Mouse (Mus musculus): ENCODE data around the gene Trmo. TPM values are rescaled to one million over a fixed set of nuclear protein-coding genes. Genes with fewer than 3 reads are reported as not detected.

Trmo gene
- polyA plus RNA-seq, 1 experiment: not detected

GRCm38 (mm10) chr4:46388556-46388955, 681 bp downstream of the Trmo start:
- Histone ChIP-seq H3K4me1 (ENCODE audit: control insufficient read depth, insufficient read depth, low read length) (no peaks in the 10 kb centered on the region), H3K27ac (ENCODE audit: insufficient read depth, low read depth, low read length) (no peak overlapping the region), H3K4me3 (ENCODE audit: insufficient read depth, low read depth, low read length) (peak overlapping the region; percentile 72)
- TF ChIP-seq POLR2A (IDR thresholded peaks at IDR 0.05; ENCODE audit: insufficient read depth, low read depth, low read length): no peak
- 27% methylated on average over 5 of the region's 5 CpGs for WGBS

- peaks cover 10% of the 10 kb centered on the region for H3K4me1 ChIP-seq (ENCODE audit: control insufficient read depth, insufficient read depth, low read length)
- peak; percentile 56; the same call in 1 of the 2 replicates for TF ChIP-seq CTCF (IDR thresholded peaks at IDR 0.05; ENCODE audit: insufficient read depth, low read depth, low read length)
- 0 out of 2 replicates have a peak, but pooled peaks have one; percentile 23 for TF ChIP-seq POLR2A (IDR thresholded peaks at IDR 0.05; ENCODE audit: insufficient read depth, low read depth, low read length)
- H3K4me3 ChIP-seq (ENCODE audit: insufficient read depth, low read depth, low read length): peak overlapping the region; percentile 44
- WGBS: 18% methylated on average over 22 of the region's 22 CpGs
- H3K27ac ChIP-seq (ENCODE audit: insufficient read depth, low read depth, low read length): no peak overlapping the region
Observed at GRCm38 (mm10) chr4:46374869-46375368, 14.3 kb downstream of the Trmo start.

- WGBS: 59% methylated on average over 6 of the region's 6 CpGs
- Histone ChIP-seq H3K27ac (ENCODE audit: insufficient read depth, low read depth, low read length) (no peak overlapping the region), H3K4me1 (ENCODE audit: control insufficient read depth, insufficient read depth, low read length) (peaks cover 10% of the 10 kb centered on the region), H3K4me3 (ENCODE audit: insufficient read depth, low read depth, low read length) (peak overlapping the region; percentile 44; the same call in 1 of the 2 replicates)
- TF ChIP-seq POLR2A (IDR thresholded peaks at IDR 0.05; ENCODE audit: insufficient read depth, low read depth, low read length): no peak
- TF ChIP-seq CTCF (IDR thresholded peaks at IDR 0.05; ENCODE audit: insufficient read depth, low read depth, low read length): no peak
Observed at GRCm38 (mm10) chr4:46374455-46374854, 14.8 kb downstream of the Trmo start.

- peaks cover 10% of the 10 kb centered on the region for H3K4me1 ChIP-seq (ENCODE audit: control insufficient read depth, insufficient read depth, low read length)
- WGBS: 19% methylated on average over 19 of the region's 19 CpGs
- TF ChIP-seq CTCF (IDR thresholded peaks at IDR 0.05; ENCODE audit: insufficient read depth, low read depth, low read length): no peak
- no peak for TF ChIP-seq POLR2A (IDR thresholded peaks at IDR 0.05; ENCODE audit: insufficient read depth, low read depth, low read length)
- H3K4me3 ChIP-seq (ENCODE audit: insufficient read depth, low read depth, low read length): no peak overlapping the region
- H3K27ac ChIP-seq (ENCODE audit: insufficient read depth, low read depth, low read length): no peak overlapping the region
Observed at GRCm38 (mm10) chr4:46371030-46371429, 18.2 kb downstream of the Trmo start.

- Histone ChIP-seq H3K27ac (ENCODE audit: insufficient read depth, low read depth, low read length) (no peak overlapping the region), H3K4me3 (ENCODE audit: insufficient read depth, low read depth, low read length) (no peak overlapping the region), H3K4me1 (ENCODE audit: control insufficient read depth, insufficient read depth, low read length) (peaks cover 10% of the 10 kb centered on the region)
- TF ChIP-seq CTCF (IDR thresholded peaks at IDR 0.05; ENCODE audit: insufficient read depth, low read depth, low read length): no peak
- no peak for TF ChIP-seq POLR2A (IDR thresholded peaks at IDR 0.05; ENCODE audit: insufficient read depth, low read depth, low read length)
- 62% methylated on average over 6 of the region's 6 CpGs for WGBS
Observed at GRCm38 (mm10) chr4:46370406-46370805, 18.8 kb downstream of the Trmo start.

- Histone ChIP-seq H3K27ac (ENCODE audit: insufficient read depth, low read depth, low read length) (no peak overlapping the region), H3K4me3 (ENCODE audit: insufficient read depth, low read depth, low read length) (no peak overlapping the region), H3K4me1 (ENCODE audit: control insufficient read depth, insufficient read depth, low read length) (peaks cover 6% of the 10 kb centered on the region; the same call in 1 of the 2 replicates)
- TF ChIP-seq POLR2A (IDR thresholded peaks at IDR 0.05; ENCODE audit: insufficient read depth, low read depth, low read length): no peak
- no peak for TF ChIP-seq CTCF (IDR thresholded peaks at IDR 0.05; ENCODE audit: insufficient read depth, low read depth, low read length)
- WGBS: 65% methylated on average over 4 of the region's 4 CpGs
Observed at GRCm38 (mm10) chr4:46369070-46369469, 20.2 kb downstream of the Trmo start.

GRCm38 (mm10) chr4:46367487-46367959, 21.7 kb downstream of the Trmo start:
- H3K4me1 ChIP-seq (ENCODE audit: control insufficient read depth, insufficient read depth, low read length): peaks cover 6% of the 10 kb centered on the region; the same call in 1 of the 2 replicates
- 15% methylated on average over 12 of the region's 12 CpGs for WGBS
- H3K27ac ChIP-seq (ENCODE audit: insufficient read depth, low read depth, low read length): no peak overlapping the region
- no peak overlapping the region for H3K4me3 ChIP-seq (ENCODE audit: insufficient read depth, low read depth, low read length)
- no peak for TF ChIP-seq CTCF (IDR thresholded peaks at IDR 0.05; ENCODE audit: insufficient read depth, low read depth, low read length)
- TF ChIP-seq POLR2A (IDR thresholded peaks at IDR 0.05; ENCODE audit: insufficient read depth, low read depth, low read length): no peak

- H3K4me1 ChIP-seq (ENCODE audit: control insufficient read depth, insufficient read depth, low read length): no peaks in the 10 kb centered on the region
- WGBS: 88% methylated on average over 2 of the region's 2 CpGs
- H3K27ac ChIP-seq (ENCODE audit: insufficient read depth, low read depth, low read length): no peak overlapping the region
- no peak overlapping the region for H3K4me3 ChIP-seq (ENCODE audit: insufficient read depth, low read depth, low read length)
- TF ChIP-seq POLR2A (IDR thresholded peaks at IDR 0.05; ENCODE audit: insufficient read depth, low read depth, low read length) (no peak), CTCF (IDR thresholded peaks at IDR 0.05; ENCODE audit: insufficient read depth, low read depth, low read length) (no peak)
Observed at GRCm38 (mm10) chr4:46364360-46364759, 24.9 kb downstream of the Trmo start.

- WGBS: 49% methylated on average over 5 of the region's 5 CpGs
- H3K27ac ChIP-seq (ENCODE audit: insufficient read depth, low read depth, low read length): no peak overlapping the region
- H3K4me3 ChIP-seq (ENCODE audit: insufficient read depth, low read depth, low read length): no peak overlapping the region
- TF ChIP-seq CTCF (IDR thresholded peaks at IDR 0.05; ENCODE audit: insufficient read depth, low read depth, low read length) (no peak), POLR2A (IDR thresholded peaks at IDR 0.05; ENCODE audit: insufficient read depth, low read depth, low read length) (no peak)
- peaks cover under 1% of the 10 kb centered on the region; the same call in 1 of the 2 replicates for H3K4me1 ChIP-seq (ENCODE audit: control insufficient read depth, insufficient read depth, low read length)
Observed at GRCm38 (mm10) chr4:46361258-46361657, 28.0 kb downstream of the Trmo start.
